Mouse (Mus musculus): ENCODE results near the gene 2410002F23Rik. TPM values are rescaled to one million over a fixed set of nuclear protein-coding genes. Genes with fewer than 3 reads are reported as not detected.

2410002F23Rik gene
- total RNA-seq, 1 experiment: 127 TPM

- in situ Hi-C loops (cut with MboI; ENCODE audit: low sequenced_read_pairs in 2 of 2, unreplicated experiment in 2 of 2): loop anchor here in 1 of 2 experiments (25.0 kb wide), 1 partner anchor 184 kb away; the partner anchor contains the start of gene Lrrc4b
- no peak overlapping the region for H3K4me3 ChIP-seq (ENCODE audit: insufficient read depth in 1 of 2, low read depth in 1 of 2, low read length in 2 of 2, poor library complexity in 1 of 2, severe bottlenecking in 1 of 2)
- peaks cover 38% of the 10 kb centered on the region for H3K36me3 ChIP-seq (ENCODE audit: control insufficient read depth, insufficient read depth, low read length, poor library complexity, severe bottlenecking)
Observed at GRCm38 (mm10) chr7:44253023-44253616, 6.6 kb downstream of the 2410002F23Rik start.

GRCm38 (mm10) chr7:44254930-44255329 is 8.4 kb downstream of the 2410002F23Rik start:
- no peak overlapping the region for H3K9ac ChIP-seq (ENCODE audit: insufficient read depth, low read depth, low read length, poor library complexity, severe bottlenecking)
- H3K27ac ChIP-seq (ENCODE audit: insufficient read depth, low read depth, low read length, poor library complexity, severe bottlenecking): no peak overlapping the region
- peaks cover 22% of the 10 kb centered on the region for H3K36me3 ChIP-seq (ENCODE audit: control insufficient read depth, insufficient read depth, low read length, poor library complexity, severe bottlenecking)
- DNase-seq (ENCODE audit: low read depth, low spot score): no peak
- H3K9me3 ChIP-seq (ENCODE audit: control insufficient read depth, insufficient read depth, low read depth, low read length): no peaks in the 10 kb centered on the region
- TF ChIP-seq ZNF384 (IDR thresholded peaks at IDR 0.05; ENCODE audit: low read depth, low read length) (no peak), ZC3H11A (IDR thresholded peaks at IDR 0.05; ENCODE audit: borderline replicate concordance, low read depth, low read length) (no peak), CHD2 (IDR thresholded peaks at IDR 0.05; ENCODE audit: low read depth, low read length) (no peak), MAFK (IDR thresholded peaks at IDR 0.05; ENCODE audit: insufficient read depth, low read depth, low read length) (no peak), HCFC1 (IDR thresholded peaks at IDR 0.05; ENCODE audit: borderline replicate concordance, insufficient read depth, low read length) (no peak)
- in situ Hi-C loops (cut with MboI; ENCODE audit: low sequenced_read_pairs in 2 of 2, unreplicated experiment in 2 of 2): loop anchor here in 1 of 2 experiments (5.0 to 25.0 kb wide), 2 partner anchors 48 to 182 kb away; partner anchors contain the start of genes Klk1b4 and Lrrc4b
- H3K4me1 ChIP-seq (ENCODE audit: control insufficient read depth in 2 of 2, insufficient read depth in 2 of 2, low read length in 2 of 2, poor library complexity in 1 of 2): peaks cover 0 to 12% of the 10 kb centered on the region in 2 experiments; a peak in 1 of 4 replicates
- no peak overlapping the region for H3K4me3 ChIP-seq (ENCODE audit: insufficient read depth in 1 of 2, low read depth in 1 of 2, low read length in 2 of 2, poor library complexity in 1 of 2, severe bottlenecking in 1 of 2)

More at GRCm38 (mm10) chr7:44253023-44253616, 6.6 kb downstream of the 2410002F23Rik start:
- Histone ChIP-seq H3K9ac (ENCODE audit: insufficient read depth, low read depth, low read length, poor library complexity, severe bottlenecking) (no peak overlapping the region), H3K27ac (ENCODE audit: insufficient read depth, low read depth, low read length, poor library complexity, severe bottlenecking) (no peak overlapping the region), H3K9me3 (ENCODE audit: control insufficient read depth, insufficient read depth, low read depth, low read length) (no peaks in the 10 kb centered on the region), H3K4me1 (ENCODE audit: control insufficient read depth in 2 of 2, insufficient read depth in 2 of 2, low read length in 2 of 2, poor library complexity in 1 of 2) (peaks cover 0 to 14% of the 10 kb centered on the region in 2 experiments; a peak in 1 of 4 replicates)
- TF ChIP-seq ZC3H11A (IDR thresholded peaks at IDR 0.05; ENCODE audit: borderline replicate concordance, low read depth, low read length): no peak
- TF ChIP-seq CHD2 (IDR thresholded peaks at IDR 0.05; ENCODE audit: low read depth, low read length): no peak
- no peak for TF ChIP-seq HCFC1 (IDR thresholded peaks at IDR 0.05; ENCODE audit: borderline replicate concordance, insufficient read depth, low read length)
- TF ChIP-seq ZNF384 (IDR thresholded peaks at IDR 0.05; ENCODE audit: low read depth, low read length): no peak
- no peak for TF ChIP-seq MAFK (IDR thresholded peaks at IDR 0.05; ENCODE audit: insufficient read depth, low read depth, low read length)
- no peak for DNase-seq (ENCODE audit: low read depth, low spot score)

GRCm38 (mm10) chr7:44257278-44257677 is 10.8 kb downstream of the 2410002F23Rik start, which contains the start of gene Acp4:
Gene Acp4, minus strand, starts transcription at chr7:44257378.
- Histone ChIP-seq H3K4me3 (ENCODE audit: insufficient read depth in 1 of 2, low read depth in 1 of 2, low read length in 2 of 2, poor library complexity in 1 of 2, severe bottlenecking in 1 of 2) (no peak within 1 kb of the TSS), H3K36me3 (ENCODE audit: control insufficient read depth, insufficient read depth, low read length, poor library complexity, severe bottlenecking) (peaks cover 4% of the 10 kb centered on the region; the same call in 1 of the 2 replicates), H3K27ac (ENCODE audit: insufficient read depth, low read depth, low read length, poor library complexity, severe bottlenecking) (no peak within 1 kb of the TSS), H3K9me3 (ENCODE audit: control insufficient read depth, insufficient read depth, low read depth, low read length) (no peaks in the 10 kb centered on the region), H3K4me1 (ENCODE audit: control insufficient read depth in 2 of 2, insufficient read depth in 2 of 2, low read length in 2 of 2, poor library complexity in 1 of 2) (peaks cover 0 to 13% of the 10 kb centered on the region in 2 experiments; a peak in 1 of 4 replicates), H3K9ac (ENCODE audit: insufficient read depth, low read depth, low read length, poor library complexity, severe bottlenecking) (no peak within 1 kb of the TSS)
- in situ Hi-C loops (cut with MboI; ENCODE audit: low sequenced_read_pairs in 2 of 2, unreplicated experiment in 2 of 2): loop anchor here in 1 of 2 experiments (5.0 to 25.0 kb wide), 2 partner anchors 50 to 180 kb away; partner anchors contain the start of genes Klk1b4 and Lrrc4b
- no peak for DNase-seq (ENCODE audit: low read depth, low spot score)
- TF ChIP-seq MAFK (IDR thresholded peaks at IDR 0.05; ENCODE audit: insufficient read depth, low read depth, low read length): no peak
- TF ChIP-seq CHD2 (IDR thresholded peaks at IDR 0.05; ENCODE audit: low read depth, low read length): no peak

- Histone ChIP-seq H3K4me3 (ENCODE audit: insufficient read depth in 1 of 2, low read depth in 1 of 2, low read length in 2 of 2, poor library complexity in 1 of 2, severe bottlenecking in 1 of 2) (no peak overlapping the region), H3K9ac (ENCODE audit: insufficient read depth, low read depth, low read length, poor library complexity, severe bottlenecking) (no peak overlapping the region), H3K27ac (ENCODE audit: insufficient read depth, low read depth, low read length, poor library complexity, severe bottlenecking) (no peak overlapping the region), H3K36me3 (ENCODE audit: control insufficient read depth, insufficient read depth, low read length, poor library complexity, severe bottlenecking) (no peaks in the 10 kb centered on the region), H3K4me1 (ENCODE audit: control insufficient read depth in 2 of 2, insufficient read depth in 2 of 2, low read length in 2 of 2, poor library complexity in 1 of 2) (peaks cover 0 to 9% of the 10 kb centered on the region in 2 experiments; a peak in 1 of 4 replicates), H3K9me3 (ENCODE audit: control insufficient read depth, insufficient read depth, low read depth, low read length) (no peaks in the 10 kb centered on the region)
- TF ChIP-seq HCFC1 (IDR thresholded peaks at IDR 0.05; ENCODE audit: borderline replicate concordance, insufficient read depth, low read length) (no peak), ZNF384 (IDR thresholded peaks at IDR 0.05; ENCODE audit: low read depth, low read length) (no peak), MAFK (IDR thresholded peaks at IDR 0.05; ENCODE audit: insufficient read depth, low read depth, low read length) (no peak), CHD2 (IDR thresholded peaks at IDR 0.05; ENCODE audit: low read depth, low read length) (no peak), ZC3H11A (IDR thresholded peaks at IDR 0.05; ENCODE audit: borderline replicate concordance, low read depth, low read length) (no peak)
- no peak for DNase-seq (ENCODE audit: low read depth, low spot score)
- in situ Hi-C loops (cut with MboI; ENCODE audit: low sequenced_read_pairs in 2 of 2, unreplicated experiment in 2 of 2): loop anchor here (10.0 to 25.0 kb wide), 4 partner anchors 54 to 177 kb away; partner anchors contain the start of genes Lrrc4b (in 1 of the 2) and Shank1 (in 1 of the 2)
Observed at GRCm38 (mm10) chr7:44260410-44260809, 13.9 kb downstream of the 2410002F23Rik start.

Measured in ES-E14 (cell line).